Comparison of ENCODE assay signal across 8 mouse cellular contexts in the genomic region with DNA sequence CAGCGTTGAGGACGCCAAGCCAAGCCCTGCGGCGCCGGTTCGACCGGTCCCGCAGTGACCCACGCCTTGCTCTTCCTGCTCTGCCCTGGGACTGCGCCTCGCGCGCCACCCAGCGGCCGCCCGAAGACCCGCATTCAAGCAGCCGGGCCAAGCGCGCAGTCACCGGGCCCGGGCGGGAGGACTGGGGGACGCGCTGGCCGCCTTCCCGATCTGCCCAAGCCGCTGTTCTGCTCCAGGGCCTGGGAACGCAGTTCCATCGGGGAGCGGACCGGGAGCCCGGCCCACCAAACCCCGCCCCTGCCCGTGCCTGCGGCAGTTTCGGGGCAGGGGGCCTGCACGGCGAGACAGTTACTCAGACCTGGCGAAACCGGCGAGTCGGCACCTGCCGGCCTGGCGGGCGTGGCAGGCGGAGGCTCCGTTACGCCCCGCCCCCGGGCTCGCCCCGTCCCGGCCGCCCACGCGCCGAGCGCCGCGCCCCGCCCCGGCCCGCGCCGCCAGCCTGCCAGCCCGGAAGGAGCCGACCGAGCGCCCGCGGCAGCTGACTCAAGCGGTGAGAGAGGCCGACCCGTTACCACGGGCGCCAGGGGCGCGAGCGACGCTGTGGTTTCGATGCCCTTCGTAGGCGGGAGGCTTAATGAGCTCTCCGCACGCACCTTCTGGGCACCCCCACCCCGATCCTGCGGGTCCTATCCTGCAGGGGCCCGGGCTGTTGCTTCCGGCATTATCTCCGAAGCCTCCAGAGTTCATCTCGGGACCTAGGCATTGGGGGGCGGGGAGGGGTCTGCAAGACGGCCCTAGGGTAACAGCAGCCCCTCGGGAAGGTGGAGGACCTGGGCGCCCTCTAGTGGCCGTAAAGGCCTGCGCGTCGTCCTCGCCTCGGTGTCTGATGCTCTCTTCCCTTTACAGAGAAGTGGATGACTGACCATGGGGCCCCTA. TPM values are rescaled to one million over a fixed set of nuclear protein-coding genes. Genes with fewer than 3 reads are reported as not detected.
DNase-seq lines count a peak whose midpoint lies in the region; ATAC-seq lines count a peak whose summit lies in the region.

Gene Ap5b1 (plus strand): TSS at position 492 of the 936 bp plus-strand sequence.

- peak; percentile 95 for DNase-seq in Muller cell, postnatal 12 days (ENCODE audit: inconsistent ontology term)
- DNase-seq in cerebellum, adult 9-11 months = peak; percentile 94
- peak; percentile 76 to 85 for DNase-seq in frontal cortex, postnatal 10 days (ENCODE audit: low spot score in 2 of 2)
- peak; percentile 87 to 93 for DNase-seq in layer of hippocampus, postnatal 14 days (ENCODE audit: low spot score in 2 of 2)
- peak; percentile 90 for DNase-seq in lung, postnatal 14 days
- peak; percentile 67 for DNase-seq in retina, adult 2 months (ENCODE audit: low read depth, low spot score)
- peak; percentile 90 to 93 for DNase-seq in thymus, postnatal 36 days

- peaks cover 7% of the 10 kb centered on the region for H3K36me3 ChIP-seq in hindbrain, embryonic 12.5 days

- peaks cover 19% of the 10 kb centered on the region for H3K4me1 ChIP-seq in hindbrain, embryonic 12.5 days

- peak within 1 kb of the TSS; percentile 87 for H3K9ac ChIP-seq in hindbrain, embryonic 12.5 days

- peaks cover 48% of the 10 kb centered on the region for H3K27me3 ChIP-seq in hindbrain, embryonic 12.5 days

- ATAC-seq in hindbrain, embryonic 12.5 days (ENCODE audit: low FRiP score) = peak; percentile 84

- peak within 1 kb of the TSS; percentile 85 for H3K27ac ChIP-seq in hindbrain, embryonic 12.5 days

- H3K9me3 ChIP-seq in hindbrain, embryonic 12.5 days (replicated peaks) = no peaks in the 10 kb centered on the region

- WGBS in hindbrain, embryonic 12.5 days = under 1% methylated on average over 86 of the region's 102 CpGs

- H3K4me2 ChIP-seq in hindbrain, embryonic 12.5 days (replicated peaks) = peak within 1 kb of the TSS; percentile 73

- peak within 1 kb of the TSS; percentile 64 for H3K4me3 ChIP-seq in hindbrain, embryonic 12.5 days

RNA-seq across cellular contexts. Expression of gene Ap5b1, which starts in this region (rescaled TPM):
- 2.6 and 3.2 TPM in 2 replicates for polyA plus RNA-seq in hindbrain, embryonic 12.5 days (2016; fragmentation: Nextera tagmentation; extraction: Ambion mirVana)
- total RNA-seq in layer of hippocampus, postnatal 14 days (2021) = 1 to 10 TPM; 7.1 to 8.8 TPM

Comparison
In these comparisons a context has a peak if more than half of its experiments do, and no peak if none do; other contexts are left out.
1. Peak in every context shown above with its lines: DNase-seq, ATAC-seq, H3K4me3 ChIP-seq and H3K27ac ChIP-seq.